Mouse (Mus musculus): ENCODE measurements at regions not wholly inside any gene's neighbourhood (a gene's known extent, or its start where the extent isn't known, plus 50 kb on each side); places are given as distances from the start of the nearest gene placed in this dataset.

GRCm38 (mm10) chr7:75372892-75373444, 63.9 kb upstream of the Sv2b start:
- no peak for TF ChIP-seq POLR2A (IDR thresholded peaks at IDR 0.05; ENCODE audit: control insufficient read depth, low read depth, low read length)
- TF ChIP-seq CTCF (IDR thresholded peaks at IDR 0.05; ENCODE audit: control insufficient read depth, insufficient read depth, insufficient replicate concordance, low read depth, low read length), result no peak
